Mouse (Mus musculus) small intestine, adult 2 months (tissue): ENCODE measurements around the gene Cd93. TPM values are rescaled to one million over a fixed set of nuclear protein-coding genes. Genes with fewer than 3 reads are reported as not detected.

Source experiments
- H3K27ac ChIP-seq: fragments of 200-500 bp; 2 replicates; pipeline ENCODE4 v1.5.1; 2012; ENCODE audit warnings: low read depth, low read length, control low read depth, inconsistent platforms; ENCODE audit not compliant: insufficient read depth
- H3K27me3 ChIP-seq: fragments of 200-500 bp; 2 replicates; pipeline ENCODE4 v1.6.1; 2012; ENCODE audit warnings: mild to moderate bottlenecking, moderate library complexity, low read length, inconsistent platforms; ENCODE audit not compliant: control insufficient read depth, insufficient read depth
- H3K36me3 ChIP-seq: fragments of 200-500 bp; 2 replicates; pipeline ENCODE4 v1.6.1; 2012; ENCODE audit warnings: mild to moderate bottlenecking, low read length, control low read depth, inconsistent platforms; ENCODE audit not compliant: control insufficient read depth, insufficient read depth
- H3K4me1 ChIP-seq: fragments of 200-500 bp; 2 replicates; pipeline ENCODE4 v1.6.1; 2012; ENCODE audit warnings: low read length, inconsistent platforms, mixed read lengths; ENCODE audit not compliant: control insufficient read depth, insufficient read depth, insufficient read length
- H3K4me3 ChIP-seq: fragments of 200-500 bp; 2 replicates; pipeline ENCODE4 v1.5.1; 2012; ENCODE audit warnings: low read depth, mild to moderate bottlenecking, control low read depth, inconsistent platforms, low read length, moderate library complexity
- CTCF ChIP-seq: fragments of 200-500 bp; IDR thresholded peaks from 2 replicates; pipeline ENCODE4 v1.5.1; 2012; ENCODE audit warnings: low read depth, mild to moderate bottlenecking, control low read depth, inconsistent platforms, low read length, moderate library complexity, mixed read lengths; ENCODE audit not compliant: insufficient replicate concordance, insufficient read length; ENCODE audit errors: extremely low read depth
- POLR2A ChIP-seq: fragments of 200-500 bp; IDR thresholded peaks from 2 replicates; pipeline ENCODE4 v1.6.1; 2012; ENCODE audit warnings: low read depth, mild to moderate bottlenecking, control low read depth, inconsistent platforms, low read length, moderate library complexity
- WGBS: fragments of 180-500 bp; shearing (Covaris S2); methylation state at CpG from one replicate; pipeline ENCODE4 v1.1.7; 2018; 5-methylcytosine and 5-hydroxymethylcytosine counted together
- polyA plus RNA-seq: library from polyadenylated mRNA; depleted of rRNA; stranded (reverse); fragments of >200 nt; gene quantifications from 2 replicates; pipeline ENCODE4 v1.2.3, GENCODE M21; 2012

Cd93 gene
- polyA plus RNA-seq, 1 experiment: 2.5 TPM

DNA sequence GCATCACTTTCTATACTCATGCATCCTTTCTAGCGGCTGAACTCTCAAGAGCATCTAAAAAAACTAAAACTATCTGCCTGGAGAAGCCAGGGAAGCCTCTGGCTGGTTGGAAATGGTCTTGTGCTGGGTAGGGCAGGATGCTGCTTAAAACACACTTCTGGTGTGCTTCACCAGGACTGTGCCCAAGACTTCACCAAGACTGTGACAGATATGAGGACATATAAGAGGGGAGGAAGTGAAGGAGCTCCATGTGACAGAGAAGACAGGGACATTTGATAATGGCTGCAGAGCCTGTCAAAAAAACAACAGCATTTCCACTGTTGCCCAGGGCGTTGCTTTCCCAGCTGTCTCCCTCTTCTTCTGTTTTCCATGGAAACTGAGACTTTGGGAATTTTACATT, 34.0 kb upstream of the Cd93 start:
- TF ChIP-seq CTCF: no peak
- no peak for TF ChIP-seq POLR2A
- H3K27me3 ChIP-seq: no peaks in the 10 kb centered on the region
- no peaks in the 10 kb centered on the region for H3K4me1 ChIP-seq
- H3K27ac ChIP-seq: no peak overlapping the region
- no peaks in the 10 kb centered on the region for H3K36me3 ChIP-seq
- no peak overlapping the region for H3K4me3 ChIP-seq
- WGBS: 79% methylated on average over 2 of the region's 2 CpGs

DNA sequence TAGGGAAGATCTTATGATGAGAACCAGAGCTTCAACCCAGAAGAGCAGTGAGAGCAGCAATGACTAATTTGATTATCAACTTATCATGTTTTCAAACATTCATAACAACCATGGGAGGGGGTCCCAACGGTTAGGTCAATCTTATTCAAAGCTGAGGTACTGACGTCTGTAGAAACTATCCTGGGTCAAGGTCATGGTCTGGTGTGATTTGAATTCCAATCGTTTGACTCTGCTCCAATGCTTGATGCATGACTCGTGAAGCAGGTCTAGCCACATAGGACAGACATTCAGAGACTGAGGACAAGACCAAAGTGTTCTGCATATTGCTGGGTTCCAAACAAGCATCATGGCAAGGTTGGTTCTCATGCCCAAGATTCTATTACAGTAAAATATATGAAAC, 33.2 kb upstream of the Cd93 start:
- Histone ChIP-seq H3K27me3 (no peaks in the 10 kb centered on the region), H3K4me1 (no peaks in the 10 kb centered on the region), H3K27ac (no peak overlapping the region), H3K36me3 (no peaks in the 10 kb centered on the region), H3K4me3 (no peak overlapping the region)
- no peak for TF ChIP-seq POLR2A
- no peak for TF ChIP-seq CTCF
- 56% methylated on average over 4 of the region's 4 CpGs for WGBS

DNA sequence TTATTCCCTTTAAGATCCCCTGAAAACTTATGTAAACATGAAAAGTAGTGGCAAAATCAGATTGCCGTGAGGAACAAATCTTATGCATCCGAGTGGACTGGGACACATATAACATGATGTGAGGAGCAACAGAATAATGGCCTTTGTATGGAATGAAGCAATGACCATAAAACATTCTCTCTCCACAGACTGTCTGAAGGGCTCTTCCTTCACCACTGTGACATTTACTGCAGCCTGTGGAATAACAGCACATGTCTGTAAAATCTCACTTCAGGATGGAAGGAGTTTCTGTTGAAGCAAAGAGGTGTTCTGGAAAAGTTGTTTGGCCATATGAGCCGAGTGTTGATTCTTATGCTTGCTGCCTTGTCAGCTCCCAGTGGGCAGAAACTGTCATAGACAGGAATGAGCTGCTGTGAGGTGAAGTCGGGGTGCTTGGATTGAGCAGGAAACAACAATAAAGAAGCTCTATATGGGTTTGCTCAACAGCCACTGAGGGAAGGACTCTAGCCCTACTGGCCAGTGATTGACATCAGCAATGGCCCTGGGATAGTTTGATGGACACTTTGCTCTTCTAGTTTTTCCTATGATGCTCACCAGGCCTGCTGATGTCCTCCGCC, 32.6 kb upstream of the Cd93 start:
- 65% methylated on average over 5 of the region's 5 CpGs for WGBS

DNA sequence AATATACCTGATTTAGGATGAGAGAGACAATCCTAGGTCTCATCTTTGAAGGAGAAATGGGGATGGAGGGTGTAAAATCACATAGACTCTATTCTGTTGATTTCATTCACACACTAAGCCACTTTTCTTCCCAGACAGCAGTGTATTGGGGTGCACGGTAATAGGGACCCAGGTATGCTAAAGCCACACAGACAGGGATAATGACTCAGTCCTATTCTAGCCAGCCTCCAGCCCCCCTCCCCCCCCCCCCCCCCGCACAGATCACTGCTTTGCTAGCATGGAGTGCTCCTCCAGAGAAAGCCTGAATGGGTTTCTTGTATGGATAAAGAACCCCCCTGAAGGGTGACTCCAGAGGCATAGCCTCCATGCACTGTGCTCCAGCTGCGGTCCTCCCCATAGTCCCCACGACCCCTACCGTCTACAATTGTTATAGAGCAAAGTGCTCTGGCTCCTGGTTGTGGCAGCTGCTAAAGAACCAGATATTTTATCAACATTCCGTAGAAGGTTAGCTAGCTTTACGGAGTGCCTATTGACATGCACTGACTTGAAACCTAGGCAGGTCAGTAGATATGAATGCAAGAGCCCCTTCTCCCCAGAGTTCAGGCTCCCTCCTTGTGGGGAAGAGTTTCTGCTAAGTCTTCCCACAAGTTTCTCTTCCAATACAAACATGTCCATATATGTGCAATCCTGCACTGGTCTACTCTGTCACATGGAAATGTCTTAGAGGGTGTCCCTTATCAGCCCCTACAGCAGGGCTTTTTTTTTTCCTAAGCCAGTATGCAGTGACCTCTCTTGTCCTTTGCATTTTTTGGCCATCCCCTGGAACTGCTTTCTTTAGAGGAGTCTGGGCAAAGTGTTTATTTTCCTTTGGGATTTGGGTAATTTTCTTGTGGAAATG, 26.2 kb upstream of the Cd93 start:
- no peaks in the 10 kb centered on the region for H3K4me1 ChIP-seq

More for the DNA sequence above, 32.6 kb upstream of the Cd93 start:
- no peak for TF ChIP-seq CTCF
- no peak for TF ChIP-seq POLR2A
- Histone ChIP-seq H3K4me3 (no peak overlapping the region), H3K27ac (no peak overlapping the region), H3K4me1 (no peaks in the 10 kb centered on the region), H3K36me3 (no peaks in the 10 kb centered on the region), H3K27me3 (no peaks in the 10 kb centered on the region)

DNA sequence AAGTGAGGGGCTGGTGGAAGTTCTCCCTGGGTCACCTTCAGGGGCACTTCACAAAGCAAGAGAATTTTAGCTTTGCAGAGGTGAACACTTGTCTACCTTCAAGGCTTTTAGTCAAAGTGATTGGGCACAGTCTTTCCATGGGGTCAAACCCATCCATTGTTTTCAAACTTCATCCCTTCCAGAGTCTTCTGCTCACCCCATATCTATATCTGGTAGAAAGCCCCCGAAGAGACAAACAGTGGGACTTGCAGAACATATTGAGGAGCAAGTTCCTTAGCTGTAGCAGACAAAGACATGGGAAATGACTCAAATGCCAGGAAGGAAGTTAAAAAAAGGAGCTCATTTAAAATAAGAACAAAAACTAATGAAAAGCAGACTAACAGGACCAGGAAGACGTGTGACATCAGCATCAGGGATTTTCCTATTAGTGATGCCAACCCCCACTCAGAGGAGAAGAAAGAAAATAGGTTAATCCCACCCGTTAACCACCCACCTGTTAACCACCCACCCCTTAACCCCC, 24.6 kb upstream of the Cd93 start:
- Histone ChIP-seq H3K36me3 (no peaks in the 10 kb centered on the region), H3K27me3 (no peaks in the 10 kb centered on the region), H3K27ac (no peak overlapping the region), H3K4me3 (no peak overlapping the region), H3K4me1 (no peaks in the 10 kb centered on the region)
- TF ChIP-seq POLR2A (no peak), CTCF (no peak)
- 66% methylated on average over 3 of the region's 3 CpGs for WGBS

More for the DNA sequence above, 26.2 kb upstream of the Cd93 start:
- H3K4me3 ChIP-seq: no peak overlapping the region
- TF ChIP-seq POLR2A (no peak), CTCF (no peak)
- no peak overlapping the region for H3K27ac ChIP-seq
- no peaks in the 10 kb centered on the region for H3K36me3 ChIP-seq
- 48% methylated on average over 7 of the region's 7 CpGs for WGBS
- no peaks in the 10 kb centered on the region for H3K27me3 ChIP-seq

DNA sequence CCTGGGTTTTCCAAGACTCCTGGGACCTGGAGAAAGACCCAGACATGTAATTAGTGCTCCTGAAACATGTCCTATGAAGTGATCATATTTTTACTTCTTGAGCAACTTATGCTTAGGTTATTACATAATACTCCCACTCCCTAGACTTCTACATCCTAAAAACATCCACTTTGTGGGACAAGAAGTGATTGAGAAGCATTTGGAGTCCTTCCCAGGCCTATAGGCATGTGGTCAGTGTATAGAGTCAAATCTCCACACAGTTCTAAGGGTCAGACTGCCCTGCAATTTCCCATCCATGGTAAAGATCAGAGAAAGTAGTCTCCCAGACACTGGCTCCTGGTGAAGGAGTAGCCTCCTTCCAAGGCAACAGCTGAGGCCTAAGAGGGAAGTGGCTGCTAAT, 12.0 kb upstream of the Cd93 start:
- no peaks in the 10 kb centered on the region for H3K4me1 ChIP-seq
- no peaks in the 10 kb centered on the region for H3K36me3 ChIP-seq
- no peak overlapping the region for H3K27ac ChIP-seq
- no peak for TF ChIP-seq POLR2A
- no peak for TF ChIP-seq CTCF
- H3K4me3 ChIP-seq: no peak overlapping the region
- no peaks in the 10 kb centered on the region for H3K27me3 ChIP-seq

DNA sequence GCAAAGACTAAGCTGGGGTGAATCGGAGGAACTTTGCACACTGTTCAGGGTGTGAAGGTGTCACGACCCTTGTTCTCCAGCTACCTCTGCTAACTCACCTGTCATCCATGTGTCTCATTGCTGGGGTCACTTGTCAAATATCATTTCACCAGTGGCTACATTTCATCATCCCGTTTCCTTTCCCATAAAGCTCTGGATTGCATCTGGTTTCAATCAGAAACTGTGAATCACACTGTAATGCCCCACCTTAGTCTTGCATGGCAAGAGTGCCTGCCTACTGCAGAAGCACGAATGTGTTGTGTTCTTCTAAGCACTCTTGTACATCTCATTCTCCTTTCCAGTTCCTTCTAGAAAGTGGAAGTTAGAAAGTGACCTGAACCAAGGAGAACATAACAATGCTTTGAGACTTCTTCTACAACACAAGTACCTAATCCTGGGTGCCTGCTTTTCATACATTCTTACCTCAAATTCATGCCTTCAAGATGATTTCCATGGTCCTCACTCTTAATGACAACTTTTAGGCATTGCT, 10.7 kb upstream of the Cd93 start:
- H3K4me1 ChIP-seq: no peaks in the 10 kb centered on the region
- 73% methylated on average over 4 of the region's 4 CpGs for WGBS
- no peaks in the 10 kb centered on the region for H3K36me3 ChIP-seq
- TF ChIP-seq CTCF (no peak), POLR2A (no peak)
- H3K27me3 ChIP-seq: no peaks in the 10 kb centered on the region
- no peak overlapping the region for H3K27ac ChIP-seq
- no peak overlapping the region for H3K4me3 ChIP-seq
